Mouse (Mus musculus) liver, embryonic 14.5 days (tissue): Measurements from ENCODE around the gene Idi1.
"Not testable (repeated sequence)": the region's sequence is repeated elsewhere in the genome, so short reads cannot be mapped to it uniquely, and the experiment has no call there.

Source experiments
- CTCF ChIP-seq: IDR thresholded peaks from 2 replicates; pipeline ENCODE4 v1.5.1; 2016; ENCODE audit warnings: antibody characterized with exemption, low read depth, control low read depth
- EP300 ChIP-seq: IDR thresholded peaks from 2 replicates; pipeline ENCODE4 v1.6.1; 2016; ENCODE audit warnings: antibody characterized with exemption, low read depth

- not testable (repeated sequence) for TF ChIP-seq CTCF, EP300
Measured at GRCm38 (mm10) chr13:8841846-8842245, 43.5 kb upstream of the Idi1 start.
